Mouse (Mus musculus): ENCODE measurements around the gene Tmem86a. TPM values are rescaled to one million over a fixed set of nuclear protein-coding genes. Genes with fewer than 3 reads are reported as not detected.

The Tmem86a gene
- total RNA-seq (2021) (10 to 100 TPM; 20.0 to 25.0 TPM), polyA plus RNA-seq (2012; rRNA removed) (45.5 and 54.8 TPM in 2 replicates)
- long read RNA-seq, transcript Tmem86a-201 (3 exons, 1,831 nt) = major isoform, 22 of 23 reads
- long read RNA-seq, partial matches to known transcripts = 0 of 23 reads
- long read RNA-seq, other reads (novel, unspliced or antisense) = 1 of 23 reads

GRCm38 (mm10) chr7:47050366-47050765 is at the start of gene Tmem86a:
Tmem86a (plus strand) TSS chr7:47050601.
- intact Hi-C loops (cut with DNase I) = loop anchor here (2.0 kb wide), 1 partner anchor 30 kb away; no protein-coding TSS in a partner anchor
- Histone ChIP-seq H3K36me3 (ENCODE audit: control insufficient read depth, insufficient read depth, low read length) (no peaks in the 10 kb centered on the region; the same call in 1 of the 2 replicates), H3K79me2 (replicated peaks; ENCODE audit: control insufficient read depth, insufficient read depth, low read length) (no peaks in the 10 kb centered on the region), H3K9ac (ENCODE audit: low read depth, low read length) (peak within 1 kb of the TSS; percentile 89), H3K27me3 (ENCODE audit: control insufficient read depth, insufficient read depth, low read length) (no peaks in the 10 kb centered on the region), H3K27ac (peak within 1 kb of the TSS; percentile 99), H3K4me1 (ENCODE audit: control insufficient read depth, insufficient read depth, low read length) (peaks cover 14% of the 10 kb centered on the region), H3K4me3 (peak within 1 kb of the TSS; percentile 98)
- DNase-seq = peak; percentile 94 to 95
- TF ChIP-seq POLR2A (IDR thresholded peaks at IDR 0.05; ENCODE audit: insufficient read depth, low read depth, low read length) = peak; percentile 92
- TF ChIP-seq EP300 (IDR thresholded peaks at IDR 0.05; ENCODE audit: insufficient read depth, low read depth, low read length) = no peak
- no peak for TF ChIP-seq CTCF (IDR thresholded peaks at IDR 0.05)
- WGBS = under 1% methylated on average over 33 of the region's 33 CpGs

GRCm38 (mm10) chr7:47000644-47000983 is 49.8 kb upstream of the Tmem86a start:
- Histone ChIP-seq H3K27me3 (ENCODE audit: control insufficient read depth, insufficient read depth, low read length) (no peaks in the 10 kb centered on the region), H3K79me2 (replicated peaks; ENCODE audit: control insufficient read depth, insufficient read depth, low read length) (peaks cover 3% of the 10 kb centered on the region), H3K36me3 (ENCODE audit: control insufficient read depth, insufficient read depth, low read length) (peaks cover 20% of the 10 kb centered on the region), H3K9ac (ENCODE audit: low read depth, low read length) (no peak overlapping the region), H3K27ac (peak overlapping the region; percentile 28; the same call in 1 of the 2 replicates), H3K4me3 (no peak overlapping the region), H3K4me1 (ENCODE audit: control insufficient read depth, insufficient read depth, low read length) (peaks cover 19% of the 10 kb centered on the region)
- no peak for DNase-seq
- 32% methylated on average over 3 of the region's 3 CpGs for WGBS
- no peak for TF ChIP-seq EP300 (IDR thresholded peaks at IDR 0.05; ENCODE audit: insufficient read depth, low read depth, low read length)
- no peak for TF ChIP-seq POLR2A (IDR thresholded peaks at IDR 0.05; ENCODE audit: insufficient read depth, low read depth, low read length)
- intact Hi-C loops (cut with DNase I) = no loop called here

- peak overlapping the region; percentile 28; the same call in 1 of the 2 replicates for H3K27ac ChIP-seq
- intact Hi-C loops (cut with DNase I) = no loop called here
- TF ChIP-seq POLR2A (IDR thresholded peaks at IDR 0.05; ENCODE audit: insufficient read depth, low read depth, low read length) (no peak), CTCF (IDR thresholded peaks at IDR 0.05) (no peak), EP300 (IDR thresholded peaks at IDR 0.05; ENCODE audit: insufficient read depth, low read depth, low read length) (no peak)
- no peak overlapping the region for H3K4me3 ChIP-seq
- no peak overlapping the region for H3K9ac ChIP-seq (ENCODE audit: low read depth, low read length)
- peaks cover 20% of the 10 kb centered on the region for H3K4me1 ChIP-seq (ENCODE audit: control insufficient read depth, insufficient read depth, low read length)
- peaks cover 3% of the 10 kb centered on the region for H3K79me2 ChIP-seq (replicated peaks; ENCODE audit: control insufficient read depth, insufficient read depth, low read length)
- peaks cover 20% of the 10 kb centered on the region for H3K36me3 ChIP-seq (ENCODE audit: control insufficient read depth, insufficient read depth, low read length)
- no peaks in the 10 kb centered on the region for H3K27me3 ChIP-seq (ENCODE audit: control insufficient read depth, insufficient read depth, low read length)
- DNase-seq = no peak
- WGBS = 30% methylated on average over 5 of the region's 5 CpGs
These were observed 49.1 kb upstream of the Tmem86a start for GRCm38 (mm10) chr7:47001125-47001899.

- DNase-seq = no peak
- H3K27me3 ChIP-seq (ENCODE audit: control insufficient read depth, insufficient read depth, low read length) = no peaks in the 10 kb centered on the region
- intact Hi-C loops (cut with DNase I) = no loop called here
- no peak overlapping the region for H3K9ac ChIP-seq (ENCODE audit: low read depth, low read length)
- H3K27ac ChIP-seq = no peak overlapping the region
- H3K36me3 ChIP-seq (ENCODE audit: control insufficient read depth, insufficient read depth, low read length) = peaks cover 20% of the 10 kb centered on the region
- WGBS = 68% methylated on average over 4 of the region's 4 CpGs
- H3K4me3 ChIP-seq = no peak overlapping the region
- H3K4me1 ChIP-seq (ENCODE audit: control insufficient read depth, insufficient read depth, low read length) = peaks cover 20% of the 10 kb centered on the region
- no peak for TF ChIP-seq EP300 (IDR thresholded peaks at IDR 0.05; ENCODE audit: insufficient read depth, low read depth, low read length)
- TF ChIP-seq CTCF (IDR thresholded peaks at IDR 0.05) = no peak
- TF ChIP-seq POLR2A (IDR thresholded peaks at IDR 0.05; ENCODE audit: insufficient read depth, low read depth, low read length) = no peak
- peaks cover 3% of the 10 kb centered on the region for H3K79me2 ChIP-seq (replicated peaks; ENCODE audit: control insufficient read depth, insufficient read depth, low read length)
These were observed 48.5 kb upstream of the Tmem86a start for GRCm38 (mm10) chr7:47001900-47002275.

- no peaks in the 10 kb centered on the region for H3K27me3 ChIP-seq (ENCODE audit: control insufficient read depth, insufficient read depth, low read length)
- no peak overlapping the region for H3K27ac ChIP-seq
- no peak for DNase-seq
- TF ChIP-seq POLR2A (IDR thresholded peaks at IDR 0.05; ENCODE audit: insufficient read depth, low read depth, low read length) = no peak
- no peak for TF ChIP-seq CTCF (IDR thresholded peaks at IDR 0.05)
- TF ChIP-seq EP300 (IDR thresholded peaks at IDR 0.05; ENCODE audit: insufficient read depth, low read depth, low read length) = no peak
- WGBS = 50% methylated on average over 3 of the region's 3 CpGs
- peaks cover 20% of the 10 kb centered on the region for H3K36me3 ChIP-seq (ENCODE audit: control insufficient read depth, insufficient read depth, low read length)
- peaks cover 3% of the 10 kb centered on the region for H3K79me2 ChIP-seq (replicated peaks; ENCODE audit: control insufficient read depth, insufficient read depth, low read length)
- H3K4me1 ChIP-seq (ENCODE audit: control insufficient read depth, insufficient read depth, low read length) = peaks cover 20% of the 10 kb centered on the region
- no peak overlapping the region for H3K4me3 ChIP-seq
- intact Hi-C loops (cut with DNase I) = no loop called here
- no peak overlapping the region for H3K9ac ChIP-seq (ENCODE audit: low read depth, low read length)
These were observed 46.8 kb upstream of the Tmem86a start for GRCm38 (mm10) chr7:47003411-47004115.

All from heart, adult 2 months (tissue).